Mouse (Mus musculus): Measurements from ENCODE around the gene Fbxo9. TPM values are rescaled to one million over a fixed set of nuclear protein-coding genes. Genes with fewer than 3 reads are reported as not detected.
A peak's percentile ranks its signal among the peaks of the same experiment; 100 is the strongest.
"Not testable (repeated sequence)": the region's sequence is repeated elsewhere in the genome, so short reads cannot be mapped to it uniquely, and the experiment has no call there.

Fbxo9 gene
- total RNA-seq, 1 experiment from 2014 or later = 89.9 TPM

DNA sequence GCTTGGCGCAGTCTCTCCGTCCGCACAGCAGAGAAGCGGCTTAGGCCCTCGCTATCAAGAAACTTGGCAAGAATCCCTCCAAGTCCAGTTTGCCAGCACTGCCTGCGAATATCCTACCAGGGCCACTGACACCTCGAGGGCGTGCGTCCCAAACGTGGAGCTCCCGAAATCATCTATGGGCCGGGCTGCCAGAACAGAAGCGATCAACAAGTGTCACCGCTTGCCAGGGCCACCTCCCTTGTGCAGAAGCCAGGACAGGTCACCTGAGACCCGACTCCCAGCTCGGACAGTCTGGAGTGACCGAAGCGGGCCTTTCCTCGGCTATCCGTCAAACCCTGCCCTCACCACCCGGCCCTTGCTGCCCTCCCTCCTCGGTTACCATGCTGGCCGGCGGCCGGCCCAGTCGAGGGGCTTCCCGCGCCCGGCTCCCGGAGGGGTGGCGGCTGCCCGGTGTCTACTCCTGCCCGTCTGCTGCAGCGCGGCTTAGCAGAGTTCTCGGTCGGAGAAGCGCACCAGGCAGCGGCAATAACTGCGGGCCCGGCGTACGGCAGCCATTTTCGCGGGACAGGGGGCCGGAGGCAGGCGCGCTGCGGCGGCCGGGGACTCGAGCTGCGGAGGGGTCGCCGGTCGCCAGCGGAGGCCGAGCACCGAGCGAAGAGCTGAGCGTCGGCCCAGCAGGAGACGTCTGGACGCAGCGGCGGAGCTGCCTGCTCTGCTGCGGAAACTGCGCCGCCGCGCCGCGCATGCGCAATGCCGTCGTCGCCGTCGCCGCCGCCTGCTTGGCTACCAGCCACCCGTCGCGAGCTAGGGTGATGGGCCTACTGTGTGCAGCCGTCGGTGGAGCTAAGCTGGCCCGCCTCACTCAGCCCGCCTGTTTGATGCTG, 711 bp downstream of the Fbxo9 start:
- DNase-seq = peak; percentile 87

DNA sequence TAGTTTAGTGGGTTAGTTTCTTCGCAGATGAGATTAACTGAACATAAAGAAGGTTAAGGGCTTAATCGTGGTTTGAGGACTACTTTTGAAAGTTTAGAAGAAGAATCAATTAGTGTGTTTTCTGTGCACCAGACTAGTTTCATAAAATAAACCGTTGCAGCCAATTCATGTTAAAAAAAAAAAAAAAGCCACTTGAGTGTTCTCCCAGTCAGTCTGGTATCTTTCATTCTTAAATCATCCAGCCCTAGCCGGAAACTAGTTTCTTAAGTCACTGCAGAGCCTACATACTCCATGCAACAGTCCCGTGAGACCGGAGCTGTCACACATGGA, 1.3 kb downstream of the Fbxo9 start:
- DNase-seq = no peak

DNA sequence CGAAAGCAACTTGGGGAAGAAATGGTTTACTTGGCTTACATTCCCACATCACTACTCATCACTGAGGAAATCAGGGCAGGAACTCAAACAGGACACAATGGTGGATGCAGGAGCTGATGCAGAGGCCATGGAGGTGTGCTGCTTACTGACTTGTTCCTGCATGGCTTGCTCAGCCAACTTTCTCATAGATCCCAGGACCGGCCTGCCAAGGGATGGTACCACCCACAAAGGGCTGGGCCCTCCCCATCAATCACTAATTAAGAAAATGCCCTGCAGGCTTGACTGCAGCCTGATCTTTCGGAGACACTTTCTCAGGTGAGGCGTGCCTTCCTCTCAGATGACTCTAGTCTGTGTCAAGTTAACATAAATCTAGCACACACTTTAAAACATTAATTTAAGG, 2.0 kb downstream of the Fbxo9 start:
- no peak for DNase-seq

DNA sequence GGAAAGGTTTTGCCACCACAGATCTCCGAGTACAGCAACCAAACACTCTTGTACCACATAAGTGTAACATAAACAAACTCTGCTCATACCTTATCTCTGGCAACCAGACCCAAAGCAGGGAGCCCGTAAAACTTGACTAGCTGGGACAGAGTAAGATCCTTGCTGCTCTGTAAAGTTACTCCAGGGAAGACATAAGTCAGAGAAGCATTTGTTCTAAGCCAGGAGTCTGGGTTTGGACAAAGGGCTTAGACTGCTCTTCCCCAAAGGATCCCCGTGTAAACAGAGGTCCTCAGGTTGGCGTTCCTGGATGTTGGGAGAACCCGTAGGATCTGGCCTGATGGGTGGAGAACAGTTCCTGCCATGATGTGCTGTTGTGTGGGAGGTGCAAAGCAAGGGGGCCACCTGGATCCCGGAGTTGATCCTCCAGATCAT, 3.3 kb downstream of the Fbxo9 start:
- DNase-seq = no peak

DNA sequence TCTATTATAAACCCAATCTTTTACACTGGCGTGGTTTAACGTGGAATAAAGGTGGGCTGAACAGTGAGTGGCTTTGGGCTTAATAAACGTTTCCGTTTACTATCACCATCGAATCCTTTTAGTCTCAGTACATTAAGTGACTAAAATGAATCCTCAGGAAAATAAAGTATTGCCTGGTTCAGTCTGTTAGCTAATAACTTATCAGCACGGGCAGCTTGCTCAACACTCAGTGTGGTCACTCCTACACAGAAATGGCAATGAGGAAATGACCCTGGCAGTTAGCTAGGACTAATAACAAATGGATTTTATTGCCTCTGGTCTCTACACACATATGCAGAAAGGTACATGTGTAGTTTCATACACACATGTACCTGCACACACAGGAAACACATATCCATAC, 3.9 kb downstream of the Fbxo9 start:
- DNase-seq = peak; percentile 61

DNA sequence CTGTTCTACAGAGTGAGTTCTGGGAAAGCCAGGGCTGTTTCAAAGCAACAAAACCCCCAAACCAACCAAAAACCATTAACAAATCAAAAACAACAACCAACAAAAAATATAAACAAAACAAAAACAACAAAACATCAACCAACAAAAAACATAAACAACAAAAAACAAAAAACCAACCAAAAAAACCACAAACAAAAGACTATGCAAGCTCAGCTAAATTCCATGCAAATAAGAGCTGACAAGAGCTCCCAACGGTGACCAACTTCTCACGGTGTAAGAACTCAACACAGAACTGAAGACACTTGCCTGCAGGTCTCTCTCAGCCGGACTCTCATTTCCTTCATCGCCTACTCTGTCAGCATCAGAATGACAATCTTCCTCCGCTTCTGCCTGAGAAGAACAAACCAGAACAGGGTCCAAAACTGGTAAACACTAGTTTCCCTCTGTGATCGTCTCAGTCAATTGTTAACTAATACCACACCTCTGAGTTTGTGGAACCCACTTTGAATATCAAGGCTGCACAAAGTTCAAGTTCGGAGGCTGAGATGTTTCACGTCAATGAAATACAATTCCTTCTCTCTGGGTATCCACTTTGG, 4.8 kb downstream of the Fbxo9 start:
- no peak for DNase-seq

DNA sequence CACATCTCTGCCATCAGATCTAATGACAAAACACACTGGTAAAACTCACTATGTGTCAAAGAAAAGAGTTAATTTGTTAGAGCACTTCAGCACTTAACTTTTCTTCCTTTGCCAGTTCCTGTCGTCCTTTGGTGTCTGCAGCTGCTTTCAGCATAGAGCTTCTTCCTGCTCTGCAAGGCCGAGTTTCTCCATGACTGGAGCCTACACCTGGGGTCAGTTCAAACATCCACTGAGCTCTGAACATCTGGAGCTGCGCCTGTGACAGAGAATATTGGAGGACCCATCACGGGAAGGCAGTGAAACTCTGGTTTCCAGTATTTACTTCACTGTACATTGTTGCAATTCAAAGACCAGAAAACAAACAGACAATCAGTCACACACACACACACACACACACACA, 7.4 kb downstream of the Fbxo9 start:
- DNase-seq = no peak

DNA sequence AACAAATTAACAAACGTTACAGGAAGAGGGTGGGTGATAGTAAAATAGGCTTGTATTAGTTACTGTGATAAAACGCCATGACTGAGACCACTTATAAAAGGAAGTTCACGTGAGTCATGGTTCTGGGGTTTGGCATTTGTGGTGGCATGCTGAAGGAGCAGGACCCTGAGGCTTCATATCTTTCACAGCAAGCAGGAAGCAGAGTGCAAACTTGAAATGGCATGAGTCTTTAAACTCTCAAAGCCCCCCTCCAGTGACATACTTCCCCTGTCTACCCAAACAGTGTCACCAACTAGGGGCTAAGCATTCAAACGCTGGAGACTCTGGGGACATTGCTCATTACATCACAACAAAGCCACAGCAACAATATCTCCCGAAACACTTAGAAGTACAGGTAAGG, 7.9 kb downstream of the Fbxo9 start:
- DNase-seq = no peak

DNA sequence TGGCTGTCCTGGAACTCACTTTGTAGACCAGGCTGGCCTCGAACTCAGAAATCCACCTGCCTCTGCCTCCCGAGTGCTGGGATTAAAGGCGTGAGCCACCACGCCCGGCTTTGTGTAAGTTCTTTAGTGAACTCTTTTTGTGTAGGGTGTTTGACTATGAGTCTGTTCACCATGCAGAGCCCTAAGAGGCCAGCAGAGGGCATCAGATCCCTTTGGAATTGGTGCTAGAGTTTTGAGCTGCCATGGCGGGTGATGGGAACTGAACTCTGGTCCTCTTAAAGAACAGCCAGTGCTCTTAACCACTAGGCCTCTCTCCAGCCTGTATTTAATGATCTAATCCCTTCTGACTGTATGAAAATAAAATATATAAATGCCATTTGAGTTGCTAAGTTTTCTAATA, 12.5 kb downstream of the Fbxo9 start:
- DNase-seq = no peak

DNA sequence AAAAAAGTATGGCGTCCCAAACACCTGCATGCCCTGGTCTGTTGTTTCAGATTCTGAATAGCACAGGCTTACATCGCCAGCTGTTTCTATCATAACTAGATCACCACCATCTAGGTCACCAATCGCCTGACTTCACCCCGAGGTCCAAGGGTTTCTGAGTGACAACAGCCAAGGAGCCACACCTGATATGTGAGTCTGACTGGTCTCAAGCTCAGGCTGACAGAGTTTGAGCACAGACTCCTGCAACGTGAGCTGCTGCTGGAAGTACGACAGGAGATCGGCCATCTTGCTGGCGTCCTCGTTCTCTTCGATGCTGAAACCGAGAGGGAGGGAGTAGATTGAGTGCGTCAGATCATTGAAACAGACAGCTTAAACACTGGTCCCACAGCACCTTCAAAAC, 13.2 kb downstream of the Fbxo9 start:
- DNase-seq = no peak

DNA sequence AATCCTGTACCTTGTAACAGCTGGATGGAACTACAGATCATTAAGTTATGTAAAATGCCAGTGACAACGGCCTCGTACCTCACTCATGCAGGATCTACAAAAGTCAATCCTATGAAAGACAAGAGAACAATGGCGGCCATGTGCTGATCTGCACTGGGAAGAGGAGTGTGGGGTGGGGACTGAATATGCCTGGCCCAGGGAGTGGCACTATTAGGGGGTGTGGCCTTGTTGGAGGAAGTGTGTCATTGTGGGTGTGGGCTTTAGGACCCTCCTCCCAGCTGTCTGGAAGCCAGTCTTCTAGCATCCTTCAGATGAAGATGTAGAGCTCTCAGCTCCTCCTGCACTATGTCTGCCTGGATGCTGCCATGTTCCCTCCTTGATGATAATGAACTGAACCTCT, 18.3 kb downstream of the Fbxo9 start:
- no peak for DNase-seq

DNA sequence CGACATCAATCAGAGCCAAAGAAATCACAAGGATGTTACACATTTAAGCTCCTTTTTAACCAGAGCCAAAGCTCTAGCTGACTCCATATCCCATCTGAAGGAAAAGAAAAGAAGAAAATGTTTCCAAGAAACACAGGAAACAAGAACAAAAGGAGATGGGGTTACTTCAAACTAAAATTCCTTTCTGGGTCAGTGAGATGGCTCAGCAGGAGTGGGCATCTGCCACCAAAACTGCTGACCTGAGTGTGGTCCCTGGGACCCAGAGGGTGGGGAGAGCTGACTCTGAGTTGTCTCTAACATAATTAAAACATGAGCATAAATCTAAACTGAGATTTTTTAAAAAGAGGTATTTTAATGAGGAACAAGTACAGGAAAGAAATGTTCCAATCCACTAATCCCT, 19.0 kb downstream of the Fbxo9 start:
- no peak for DNase-seq

DNA sequence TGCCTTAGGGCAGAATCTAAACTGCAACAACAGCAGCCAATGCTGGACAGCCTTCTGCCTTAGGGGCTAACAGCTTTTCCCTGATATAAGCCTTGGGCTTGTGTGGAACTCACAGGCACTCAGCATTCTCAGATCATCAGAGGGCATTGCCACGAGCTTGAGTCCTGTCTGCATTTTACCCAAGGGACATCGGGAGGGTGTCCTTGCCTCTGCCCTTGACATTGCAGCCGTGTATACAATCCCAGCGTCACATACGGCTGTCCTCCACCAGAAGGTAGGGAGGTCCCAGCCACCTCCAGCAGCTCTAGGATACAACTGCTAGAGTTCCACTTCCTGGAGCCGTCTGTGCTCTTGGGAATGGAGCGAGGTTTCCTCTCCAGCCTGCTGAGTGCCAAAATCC, 19.9 kb downstream of the Fbxo9 start:
- no peak for DNase-seq

DNA sequence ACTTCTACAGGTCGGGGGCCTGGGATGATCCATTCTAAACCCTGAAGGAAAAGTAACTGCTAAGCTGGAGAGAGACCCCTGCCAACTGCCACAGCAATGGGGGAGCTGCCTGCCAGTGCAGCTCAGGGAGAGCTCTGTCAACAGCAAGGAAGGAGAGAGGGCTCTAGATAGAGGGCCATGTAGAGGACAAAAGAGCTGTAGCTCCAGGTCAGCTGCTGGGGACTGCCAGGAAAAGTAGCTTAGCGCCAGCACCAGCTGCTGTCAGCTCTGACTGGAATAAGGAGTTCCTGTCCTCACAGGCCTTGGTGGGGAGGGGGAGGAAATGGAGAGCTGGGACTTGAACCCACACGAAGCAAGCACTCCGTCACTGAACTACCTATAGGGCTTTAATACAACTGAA, 20.3 kb downstream of the Fbxo9 start:
- DNase-seq = no peak

DNA sequence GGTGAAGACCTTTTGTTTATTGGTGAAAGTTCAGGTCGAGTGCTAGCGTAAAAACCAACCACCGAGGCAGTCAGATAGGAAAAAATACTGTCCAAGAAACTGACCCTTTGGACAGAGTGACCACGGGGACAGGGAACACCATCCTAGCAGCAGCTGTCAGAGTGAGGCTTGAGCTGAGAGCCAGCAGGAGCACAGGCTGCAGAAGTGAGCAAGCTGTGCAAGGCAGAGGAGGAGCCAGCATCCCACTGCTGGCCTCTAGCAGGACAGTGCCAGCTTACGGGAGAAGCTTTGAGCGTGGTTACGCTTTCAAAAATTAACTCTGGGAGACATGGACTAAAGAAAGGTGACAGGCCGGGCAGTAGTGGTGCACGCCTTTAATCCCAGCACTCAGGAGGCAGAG, 21.1 kb downstream of the Fbxo9 start:
- DNase-seq = no peak

DNA sequence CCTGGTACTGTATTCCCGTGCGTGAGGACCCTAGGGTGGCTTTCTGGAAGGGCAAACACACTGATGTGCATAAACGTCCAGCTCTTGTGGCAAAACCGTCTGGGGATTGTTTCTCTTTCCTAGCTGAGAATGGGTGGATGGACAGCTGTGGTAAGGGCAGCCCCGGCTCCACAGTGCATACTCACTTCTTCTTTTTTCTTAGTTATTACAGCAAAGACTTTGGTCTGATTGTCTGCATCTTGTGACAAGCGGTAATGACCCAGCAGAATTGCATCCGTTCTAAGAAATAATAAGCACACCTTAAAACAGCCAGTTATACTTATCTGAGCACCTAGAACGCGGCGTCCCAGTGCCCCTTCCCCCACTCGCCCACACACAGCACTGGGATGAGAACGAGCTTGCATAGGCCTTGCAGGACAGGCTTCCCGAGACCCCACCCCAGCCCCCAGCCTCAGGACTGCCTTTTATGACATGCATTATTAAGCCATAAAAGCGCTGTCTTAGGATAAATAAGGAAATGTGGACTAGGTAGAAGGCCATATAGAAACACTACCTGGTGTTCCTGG, 23.1 kb downstream of the Fbxo9 start:
- DNase-seq = no peak

DNA sequence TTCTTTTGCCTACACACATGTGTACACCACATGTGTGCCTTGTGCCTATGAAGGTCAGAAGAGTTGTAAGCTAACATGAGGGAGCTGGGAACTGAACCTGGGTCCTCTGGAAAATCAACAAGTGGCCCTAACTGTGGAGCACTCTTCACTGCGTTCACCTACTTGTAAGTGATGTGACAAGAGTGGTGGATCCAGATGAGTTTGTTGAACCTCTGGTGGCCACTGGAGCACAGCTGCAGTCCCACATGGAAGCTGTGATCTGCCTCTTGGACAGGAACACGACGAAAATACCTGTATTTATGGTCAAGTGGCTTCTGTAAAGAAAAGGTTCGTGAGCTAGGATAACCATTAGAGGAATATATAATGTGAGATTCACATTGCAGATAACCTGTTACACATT, 24.5 kb downstream of the Fbxo9 start:
- DNase-seq = no peak

DNA sequence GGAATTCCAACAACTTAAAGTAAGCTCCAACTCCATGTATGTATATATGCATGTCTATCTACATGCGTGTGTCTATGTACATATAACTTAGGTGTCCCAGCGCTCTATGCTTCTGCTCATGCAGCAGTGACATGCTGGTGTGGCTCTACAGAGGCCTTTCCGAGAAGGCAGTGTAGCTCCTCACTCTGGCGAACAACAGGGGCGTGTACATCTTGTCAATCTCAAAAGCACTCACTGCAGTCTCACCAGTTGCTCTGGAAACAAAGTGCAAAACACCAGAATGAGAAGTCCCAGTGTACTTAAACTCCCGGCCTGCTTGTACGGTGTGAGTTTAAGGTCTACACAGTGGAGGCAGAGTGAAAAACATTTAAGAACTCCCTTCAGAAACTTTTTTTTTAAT, 27.0 kb downstream of the Fbxo9 start:
- DNase-seq = no peak

DNA sequence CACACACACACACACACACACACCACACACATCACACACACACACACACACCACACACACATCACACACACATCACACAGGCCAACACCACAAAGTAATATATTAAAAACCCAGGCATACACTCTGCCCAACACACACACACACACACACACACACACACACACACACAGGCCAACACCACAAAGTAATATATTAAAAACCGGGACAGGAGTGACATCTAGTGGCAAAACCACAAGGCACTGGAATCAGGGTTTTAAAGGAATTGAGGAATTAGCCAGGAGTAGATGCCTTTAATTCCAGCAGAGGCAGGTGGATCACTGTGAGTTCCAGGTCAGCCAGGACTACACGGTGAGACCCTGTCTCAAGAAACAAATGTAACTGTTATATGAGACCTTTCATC, 30.6 kb downstream of the Fbxo9 start:
- peak; percentile 19 for DNase-seq

DNA sequence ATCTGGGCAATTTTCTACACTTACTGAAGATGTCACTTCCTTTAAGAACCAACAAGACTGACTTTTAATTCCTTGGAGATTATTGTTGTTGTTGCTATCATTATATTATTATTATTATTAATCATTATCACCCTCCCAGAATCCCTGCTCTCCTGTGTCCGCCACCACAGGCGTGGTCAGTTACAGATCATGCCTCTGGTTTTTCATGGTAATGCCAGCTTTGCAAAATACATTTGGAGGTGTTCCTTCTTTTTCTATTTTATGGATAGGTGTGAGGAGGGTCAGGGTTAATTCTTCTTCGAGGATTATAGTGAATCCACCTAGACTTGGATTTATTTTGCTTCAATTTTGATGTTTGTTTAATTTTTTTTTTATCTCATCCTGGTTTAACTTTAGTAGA, 33.6 kb downstream of the Fbxo9 start:
- DNase-seq = no peak

DNA sequence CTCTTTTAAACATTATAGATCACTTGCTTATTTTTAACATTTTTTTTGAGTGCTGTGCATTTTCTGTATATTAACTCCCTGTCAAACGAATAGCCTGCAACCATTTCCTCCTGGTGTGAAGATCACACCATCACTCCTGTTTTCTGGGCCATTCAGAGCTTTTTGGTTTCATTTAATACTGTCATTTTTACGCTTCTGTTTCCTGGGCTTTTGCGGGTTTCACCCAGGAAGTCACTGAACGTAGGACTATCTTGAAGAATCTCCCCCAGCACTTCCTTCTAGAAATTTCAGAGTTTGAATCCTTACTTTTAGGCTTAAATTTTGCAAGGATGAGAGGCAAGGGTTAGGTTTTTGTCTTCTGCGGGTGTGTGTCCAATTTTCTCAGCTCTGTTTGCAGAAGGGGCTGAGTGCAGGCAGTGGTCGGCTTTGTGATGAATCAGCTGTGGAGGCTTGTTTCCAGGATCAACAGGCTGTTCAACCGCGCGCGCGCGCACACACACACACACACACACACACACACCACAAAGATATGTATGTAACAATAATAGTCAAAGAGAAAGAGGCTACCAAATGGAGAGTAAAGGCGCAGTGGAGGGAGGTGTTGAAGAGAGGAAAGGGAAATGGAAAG, 35.0 kb downstream of the Fbxo9 start:
- DNase-seq = no peak

DNA sequence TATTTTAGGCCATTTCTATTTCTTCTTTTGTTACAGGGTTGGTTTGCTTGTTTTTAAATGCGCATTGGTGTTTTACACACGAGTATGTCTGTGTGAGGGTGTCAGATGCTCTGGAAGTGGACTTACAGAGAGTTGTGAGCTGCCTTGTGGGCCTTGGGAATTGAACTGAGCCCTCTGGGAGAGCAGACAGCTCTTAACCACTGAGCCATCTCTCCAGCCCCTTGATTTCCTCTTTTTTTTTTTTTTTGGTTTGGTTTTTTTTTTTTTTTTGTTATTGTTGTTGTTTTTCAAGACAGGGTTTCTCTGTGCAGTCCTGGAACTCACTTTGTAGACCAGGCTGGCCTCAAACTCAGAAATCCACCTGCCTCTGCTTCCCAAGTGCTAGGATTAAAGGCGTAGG, 35.6 kb downstream of the Fbxo9 start:
- DNase-seq = not testable (repeated sequence)

DNA sequence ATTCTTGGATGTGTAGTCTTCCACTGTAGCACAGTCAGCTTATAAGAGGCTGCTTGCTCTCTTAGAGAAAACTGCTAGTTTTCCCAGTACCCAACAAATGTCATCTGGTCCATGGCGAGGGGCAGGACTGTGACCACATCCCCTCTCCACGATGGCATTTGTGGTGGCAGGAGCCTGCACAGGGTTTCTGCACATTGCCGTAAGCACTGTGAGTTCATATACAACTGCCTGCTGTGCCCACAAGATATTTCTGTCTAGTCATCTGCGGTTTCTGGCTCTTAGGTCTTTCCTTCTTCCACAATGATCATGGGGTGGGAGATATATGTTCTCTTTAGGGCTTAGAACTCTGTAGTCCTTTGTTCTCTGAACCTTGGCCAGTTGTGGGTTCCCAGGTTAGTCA, 37.2 kb downstream of the Fbxo9 start:
- DNase-seq = no peak

DNA sequence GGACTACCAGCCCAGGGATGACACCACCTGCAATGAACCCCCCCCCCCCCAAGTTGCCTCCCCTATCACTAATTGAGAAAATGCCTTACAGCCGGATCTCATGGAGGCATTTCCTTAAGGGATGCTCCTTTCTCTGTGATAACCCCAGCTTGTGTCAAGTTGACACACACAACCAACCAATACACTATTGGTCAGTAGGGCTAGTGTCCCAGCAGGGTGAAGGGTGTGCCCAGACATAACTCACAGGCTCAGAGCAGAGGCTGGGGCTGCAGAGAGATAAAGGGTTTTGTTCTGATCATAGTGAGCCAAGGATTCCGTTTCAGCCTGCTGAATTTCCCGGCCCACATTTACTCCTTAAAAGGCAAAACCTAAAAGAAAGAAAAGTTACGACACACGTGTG, 38.4 kb downstream of the Fbxo9 start:
- no peak for DNase-seq

Data from adrenal gland, postnatal 14 days (tissue).